Mouse (Mus musculus) small intestine, adult 2 months (tissue): ENCODE measurements around the gene Pex19.

Source experiments
- CTCF ChIP-seq: fragments of 200-500 bp; IDR thresholded peaks from 2 replicates; pipeline ENCODE4 v1.5.1; 2012; ENCODE audit warnings: low read depth, mild to moderate bottlenecking, control low read depth, inconsistent platforms, low read length, moderate library complexity, mixed read lengths; ENCODE audit not compliant: insufficient replicate concordance, insufficient read length; ENCODE audit errors: extremely low read depth
- POLR2A ChIP-seq: fragments of 200-500 bp; IDR thresholded peaks from 2 replicates; pipeline ENCODE4 v1.6.1; 2012; ENCODE audit warnings: low read depth, mild to moderate bottlenecking, control low read depth, inconsistent platforms, low read length, moderate library complexity

- TF ChIP-seq CTCF (no peak), POLR2A (no peak)
Measured at GRCm38 (mm10) chr1:172082899-172083445, 43.6 kb upstream of the Pex19 start.
